Mouse (Mus musculus) lung, adult 2 months (tissue): ENCODE data around the gene Ddx55.

Source experiments
- CTCF ChIP-seq: fragments of 200-500 bp; IDR thresholded peaks from 2 replicates; pipeline ENCODE4 v1.5.1; 2011; ENCODE audit warnings: mild to moderate bottlenecking, low read length, control low read depth; ENCODE audit not compliant: insufficient read depth
- POLR2A ChIP-seq: fragments of 200-500 bp; IDR thresholded peaks from 2 replicates; pipeline ENCODE4 v1.6.1; 2011; ENCODE audit warnings: low read depth, mild to moderate bottlenecking, control low read depth, low read length, borderline replicate concordance; ENCODE audit errors: extremely low read depth

GRCm38 (mm10) chr5:124528351-124528750 lies 24.3 kb upstream of the Ddx55 start:
- TF ChIP-seq CTCF (no peak), POLR2A (no peak)
